Mouse (Mus musculus): ENCODE data around the gene Gm5737. TPM values are rescaled to one million over a fixed set of nuclear protein-coding genes. Genes with fewer than 3 reads are reported as not detected.

Gm5737 gene
- total RNA-seq, 2 experiments from 2014 or later = 0.32 TPM; not detected in 1

DNA sequence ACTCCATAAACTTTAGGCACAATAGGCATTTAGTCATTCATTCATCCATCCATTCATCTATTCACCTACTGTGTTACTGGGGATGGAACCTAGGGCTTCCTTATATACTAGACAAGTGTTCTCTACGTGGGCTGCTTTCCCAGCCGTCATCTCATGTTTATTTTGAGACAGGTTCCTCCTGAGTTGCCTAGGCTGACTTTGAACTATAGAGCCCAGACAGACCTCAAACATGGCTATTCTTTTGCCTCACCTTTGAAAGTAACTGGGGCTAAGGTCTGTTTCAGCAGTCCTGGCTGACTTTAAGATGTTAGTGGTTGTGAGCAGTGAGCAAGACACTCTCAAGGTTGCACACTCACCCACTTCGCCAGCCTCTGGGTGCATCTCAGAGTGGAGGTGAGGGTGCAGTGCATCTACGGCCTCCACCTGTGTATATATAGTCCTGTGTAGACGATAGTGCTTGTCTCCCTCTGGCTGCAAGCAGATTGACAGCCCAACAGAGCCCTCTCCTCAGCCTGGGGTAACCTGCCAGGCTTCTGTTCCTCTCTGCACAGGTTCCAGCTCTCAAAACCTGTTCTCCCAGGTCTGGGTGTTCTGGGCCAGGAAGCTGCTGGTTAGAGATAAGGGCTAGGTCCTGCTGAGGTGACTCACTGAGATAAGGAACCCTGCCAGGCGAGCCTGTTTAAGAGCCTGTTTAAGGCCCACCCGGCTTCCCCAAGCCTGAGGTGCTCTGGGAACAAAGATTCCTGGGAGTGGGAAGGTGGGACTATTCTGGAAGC is 62.8 kb downstream of the Gm5737 start:
- DNase-seq (ENCODE audit: low spot score in 2 of 2) = no peak

DNA sequence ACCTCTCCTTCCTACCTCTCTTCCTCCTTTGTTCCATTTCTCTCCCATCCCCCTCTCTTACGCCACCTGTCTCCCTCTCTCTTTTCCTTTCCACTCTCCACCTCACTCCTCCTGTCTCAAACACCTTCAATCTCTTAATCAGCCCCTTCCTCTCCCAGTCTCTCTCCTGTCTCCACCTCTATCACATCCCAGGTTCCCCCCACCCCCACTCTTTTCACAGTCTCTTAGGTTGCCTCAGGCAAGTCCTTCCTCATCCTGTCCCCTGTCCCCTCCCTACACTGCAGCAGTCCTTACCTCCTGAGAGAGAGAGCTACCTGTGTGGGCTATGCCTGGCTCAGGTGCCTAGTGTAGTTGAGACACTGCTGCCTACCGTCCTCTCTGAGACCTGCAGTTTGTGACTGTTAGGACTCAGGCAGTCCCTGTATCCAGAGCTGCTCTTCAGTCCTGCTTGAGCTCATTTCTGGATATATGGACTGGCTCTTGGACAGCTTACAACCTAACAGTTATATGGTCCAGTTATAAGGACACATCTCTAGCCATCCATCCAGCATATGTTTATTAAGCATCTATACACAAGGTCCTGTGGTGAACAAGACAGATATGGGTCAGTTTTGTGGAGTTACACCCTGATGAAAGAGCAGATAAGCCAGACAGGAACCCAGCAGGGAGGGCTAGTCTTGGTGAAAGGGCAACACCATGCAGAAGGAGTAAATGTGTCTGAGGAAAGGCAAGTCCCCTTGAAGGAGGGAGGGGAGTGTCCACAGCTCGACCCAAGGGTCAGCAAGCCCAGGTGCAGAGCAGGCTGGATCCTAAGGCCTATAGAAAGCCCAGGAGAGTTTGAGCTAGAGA is 63.6 kb downstream of the Gm5737 start:
- DNase-seq (ENCODE audit: low spot score in 2 of 2) = no peak

DNA sequence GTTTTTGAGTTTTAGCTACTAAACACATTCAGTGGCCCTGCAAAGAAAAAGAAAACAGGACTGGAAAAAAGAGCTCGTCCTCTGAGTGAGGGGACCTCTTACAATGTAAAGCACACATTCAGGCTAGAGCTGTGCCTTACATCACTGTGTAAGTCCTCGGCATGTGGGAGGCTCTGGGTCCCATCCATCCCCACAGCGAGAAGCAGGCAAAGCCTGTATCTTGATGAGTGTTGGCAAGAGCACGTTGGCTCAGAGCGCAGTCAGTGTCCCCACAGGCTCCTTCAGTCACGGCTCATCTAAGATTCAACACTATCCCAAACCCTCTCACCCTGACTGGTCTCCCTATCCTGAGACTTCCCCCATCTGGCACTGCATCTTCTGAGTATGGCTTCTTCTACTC is 66.1 kb downstream of the Gm5737 start:
- peak in 1 of 2 experiments; percentile 16 for DNase-seq (ENCODE audit: low spot score in 2 of 2)

DNA sequence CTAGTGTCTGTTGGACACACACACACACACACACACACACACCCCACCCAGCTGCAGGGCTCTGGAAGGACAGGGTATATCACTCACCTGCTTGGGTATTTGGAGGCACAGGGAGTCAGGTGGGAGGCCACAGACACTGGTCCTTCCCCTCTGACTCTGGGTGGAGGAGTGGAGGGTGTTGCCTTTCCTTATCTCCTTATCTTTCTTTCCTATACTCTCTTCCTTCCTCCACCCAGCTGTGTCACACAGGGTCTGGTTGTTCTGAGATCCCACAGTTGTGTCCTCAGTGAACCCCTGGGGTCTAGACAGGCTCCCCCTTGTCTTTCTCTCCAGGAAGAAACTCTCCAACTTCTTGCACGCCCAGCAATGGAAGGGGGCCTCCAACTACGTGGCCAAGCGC is 67.8 kb downstream of the Gm5737 start:
- DNase-seq (ENCODE audit: low spot score in 2 of 2) = no peak

DNA sequence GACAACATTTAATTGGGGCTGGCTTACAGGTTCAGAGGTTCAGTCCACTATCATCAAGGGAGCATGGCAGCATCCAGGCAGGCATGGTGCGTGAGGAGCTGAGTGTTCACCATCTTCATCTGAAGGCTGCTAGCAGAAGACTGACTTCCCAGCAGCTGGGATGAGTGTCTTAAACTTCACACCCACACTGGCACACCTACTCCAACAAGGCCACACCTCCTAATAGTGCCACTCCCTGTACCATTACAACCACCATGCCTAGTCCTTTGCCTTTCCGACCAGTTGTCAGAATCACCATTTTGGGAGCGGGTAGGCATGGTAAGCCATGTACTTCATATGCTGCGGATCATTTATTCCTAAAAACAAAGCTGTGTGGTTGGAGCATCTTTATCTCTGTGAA is 68.6 kb downstream of the Gm5737 start:
- DNase-seq (ENCODE audit: low spot score in 2 of 2) = no peak

Other genes with a start within 250 kb of the Gm5737 start
- 100 to 1,000 TPM; 243 to 245 TPM for gene Uqcrc2, start 177.2 kb upstream of the Gm5737 start, total RNA-seq (2021)
- gene Pdzd9, start 142.0 kb upstream of the Gm5737 start, total RNA-seq (2021) = under 1 TPM in 1 of 2 experiments, not detected in 1; 0.25 TPM
- 10 to 100 TPM; 77.0 to 92.3 TPM for gene Mosmo, start 134.7 kb upstream of the Gm5737 start, total RNA-seq (2021)
- gene Vwa3a, start 73.0 kb upstream of the Gm5737 start, total RNA-seq (2021) = 10 to 100 TPM; 15.9 to 16.5 TPM
- 10 to 100 TPM; 25.2 to 29.2 TPM for gene Eef2k, start 30.5 kb downstream of the Gm5737 start, total RNA-seq (2021)
- 10 to 100 TPM; 24.3 to 28.0 TPM for gene Polr3e, start 105.4 kb downstream of the Gm5737 start, total RNA-seq (2021)
- gene Cdr2, start 169.9 kb downstream of the Gm5737 start, total RNA-seq (2021) = 1 to 10 TPM; 4.4 to 4.8 TPM
- 1 to 10 TPM; 1.5 to 2.7 TPM for gene Mfsd13b, start 170.1 kb downstream of the Gm5737 start, total RNA-seq (2021)
- 10 to 100 TPM; 75.6 to 82.8 TPM for gene Mettl9, start 222.1 kb downstream of the Gm5737 start, total RNA-seq (2021)

Measured in layer of hippocampus, adult 18-20 months (tissue).